10 mouse cellular contexts compared by ENCODE assay signal in the genomic region with DNA sequence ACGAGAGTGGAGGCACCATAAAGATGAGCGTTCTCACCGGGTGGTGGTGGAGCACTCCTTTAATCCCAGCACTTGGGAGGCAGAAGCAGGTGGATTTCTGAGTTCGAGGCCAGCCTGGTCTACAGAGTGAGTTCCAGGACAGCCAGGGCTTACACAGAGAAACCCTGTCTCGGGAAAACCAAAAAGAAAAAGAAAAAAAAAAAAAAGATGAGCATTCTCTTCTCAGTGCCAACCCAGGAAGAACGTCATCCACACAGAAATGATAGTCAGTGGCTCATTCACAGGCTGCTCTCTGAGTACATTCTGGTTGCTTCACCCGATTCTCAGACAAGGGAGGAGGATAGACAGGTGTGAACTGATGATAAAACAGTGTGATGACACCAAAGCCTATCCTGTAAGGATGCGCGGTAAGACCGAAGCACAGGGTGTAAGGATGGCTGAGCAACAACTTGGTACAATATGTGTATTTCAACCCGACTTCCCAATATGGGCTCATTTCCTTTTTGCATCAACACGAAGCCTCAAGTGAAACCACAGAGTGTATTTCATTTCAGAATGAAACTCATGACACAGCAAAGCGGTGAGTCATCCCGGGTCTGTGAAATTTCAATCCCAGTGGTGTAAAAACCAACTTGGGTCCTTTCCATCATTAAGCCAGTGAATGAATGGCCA.
DNase-seq lines count a peak whose midpoint lies in the region; ATAC-seq and TF ChIP-seq lines count a peak whose summit lies in the region.
"Had no signal": no experiment of that assay in that cellular context is flagged by ENCODE, and none has a peak within 500 bp of the region (broad histone marks: within the 10 kb centered on the region; RNA-seq: fewer than 3 reads in every experiment).

No protein-coding gene starts in this region.

- DNase-seq in embryonic facial prominence, embryonic 14.5 days (ENCODE audit: low spot score), result peak; percentile 21
- DNase-seq in embryonic facial prominence, embryonic 10.5 days (ENCODE audit: low spot score), result no peak
- DNase-seq in spleen, adult 2 months (ENCODE audit: low read depth in 1 of 2, low spot score in 2 of 2), result peak; percentile 13 to 43
- no peak for DNase-seq in spleen, postnatal 10 days (ENCODE audit: low spot score in 2 of 2)
- DNase-seq in gastrocnemius, adult 8-10 months (ENCODE audit: low spot score in 2 of 2), result no peak
- no peak for DNase-seq in layer of hippocampus, postnatal 25 days (ENCODE audit: extremely low spot score in 1 of 2, low spot score in 1 of 2)

- H3K27ac ChIP-seq in embryonic facial prominence, embryonic 14.5 days (replicated peaks; ENCODE audit: low read depth, low read length), result no peak overlapping the region
- no peak overlapping the region for H3K27ac ChIP-seq in embryonic facial prominence, embryonic 10.5 days (replicated peaks)
- peak overlapping the region; percentile 17; the same call in 1 of the 2 replicates for H3K27ac ChIP-seq in spleen, adult 2 months (ENCODE audit: insufficient read depth, low read length)
- H3K27ac ChIP-seq: heart, embryonic 15.5 days; liver, embryonic 15.5 days had no signal

- no peak for TF ChIP-seq POLR2A in spleen, adult 2 months (IDR thresholded peaks at IDR 0.05; ENCODE audit: low read depth, low read length)

- 83% methylated on average over 14 of the region's 14 CpGs for WGBS in embryonic facial prominence, embryonic 14.5 days
- 90% methylated on average over 14 of the region's 14 CpGs for WGBS in embryonic facial prominence, embryonic 10.5 days
- 25% methylated on average over 14 of the region's 14 CpGs for WGBS in spleen, adult 2 months

- no peaks in the 10 kb centered on the region; the same call in 1 of the 2 replicates for H3K4me1 ChIP-seq in embryonic facial prominence, embryonic 14.5 days (ENCODE audit: control insufficient read depth, insufficient read depth, low read length)
- H3K4me1 ChIP-seq in embryonic facial prominence, embryonic 10.5 days, result 0 out of 2 replicates have a peak, but pooled peaks cover 6% of the 10 kb centered on the region
- H3K4me1 ChIP-seq in spleen, adult 2 months (ENCODE audit: control insufficient read depth, insufficient read depth, insufficient read length), result peaks cover 10% of the 10 kb centered on the region
- H3K4me1 ChIP-seq: heart, embryonic 15.5 days; liver, embryonic 15.5 days had no signal

- no peak for TF ChIP-seq CTCF in spleen, adult 2 months (IDR thresholded peaks at IDR 0.05; ENCODE audit: extremely low read depth, insufficient read depth, insufficient read length, insufficient replicate concordance)

- H3K4me2 ChIP-seq in embryonic facial prominence, embryonic 14.5 days (ENCODE audit: low read depth, low read length), result no peak overlapping the region
- H3K4me2 ChIP-seq: heart, embryonic 15.5 days; liver, embryonic 15.5 days had no signal

- ATAC-seq in embryonic facial prominence, embryonic 14.5 days (ENCODE audit: low read depth), result no peak
- ATAC-seq in common myeloid progenitor, adult 5-6 weeks (replicated peaks; ENCODE audit: low read depth, poor library complexity, severe bottlenecking), result peak; percentile 89
- peak; percentile 94 for ATAC-seq in neutrophil, adult 5-6 weeks (ENCODE audit: extremely low read depth, insufficient number of reproducible peaks, low FRiP score, poor library complexity, severe bottlenecking)

- no peaks in the 10 kb centered on the region for H3K27me3 ChIP-seq in embryonic facial prominence, embryonic 14.5 days (replicated peaks; ENCODE audit: control insufficient read depth, insufficient read depth, low read length)
- no peaks in the 10 kb centered on the region for H3K27me3 ChIP-seq in embryonic facial prominence, embryonic 10.5 days (replicated peaks; ENCODE audit: low read depth, poor library complexity, severe bottlenecking)
- H3K27me3 ChIP-seq in spleen, adult 2 months (ENCODE audit: control insufficient read depth, insufficient read depth, low read length), result no peaks in the 10 kb centered on the region
- H3K27me3 ChIP-seq: heart, embryonic 15.5 days; liver, embryonic 15.5 days had no signal

- H3K9me3 ChIP-seq in embryonic facial prominence, embryonic 14.5 days (ENCODE audit: control insufficient read depth, low read length), result no peaks in the 10 kb centered on the region
- no peaks in the 10 kb centered on the region for H3K9me3 ChIP-seq in embryonic facial prominence, embryonic 10.5 days
- H3K9me3 ChIP-seq: heart, embryonic 15.5 days; liver, embryonic 15.5 days had no signal

- H3K36me3 ChIP-seq in embryonic facial prominence, embryonic 14.5 days (ENCODE audit: control insufficient read depth, insufficient read depth, low read length), result no peaks in the 10 kb centered on the region
- no peaks in the 10 kb centered on the region for H3K36me3 ChIP-seq in embryonic facial prominence, embryonic 10.5 days (replicated peaks)
- H3K36me3 ChIP-seq in spleen, adult 2 months (ENCODE audit: control insufficient read depth, insufficient read depth, low read length), result no peaks in the 10 kb centered on the region
- H3K36me3 ChIP-seq: heart, embryonic 15.5 days; liver, embryonic 15.5 days had no signal

- no peak overlapping the region for H3K9ac ChIP-seq in embryonic facial prominence, embryonic 14.5 days (ENCODE audit: low read depth, low read length)
- H3K9ac ChIP-seq: heart, embryonic 15.5 days; liver, embryonic 15.5 days had no signal

- H3K4me3 ChIP-seq in embryonic facial prominence, embryonic 14.5 days (ENCODE audit: low read depth, low read length), result no peak overlapping the region
- H3K4me3 ChIP-seq in embryonic facial prominence, embryonic 10.5 days, result no peak overlapping the region
- H3K4me3 ChIP-seq in spleen, adult 2 months (ENCODE audit: extremely low read depth, insufficient read depth, insufficient read length), result peak overlapping the region; percentile 31; the same call in 1 of the 2 replicates
- H3K4me3 ChIP-seq: heart, embryonic 15.5 days; liver, embryonic 15.5 days had no signal

Comparison
In these comparisons a context has a peak if more than half of its experiments do, and no peak if none do; other contexts are left out.
1. DNase-seq: peak in embryonic facial prominence, embryonic 14.5 days (single experiment) and spleen, adult 2 months (2 of 2); none in embryonic facial prominence, embryonic 10.5 days (single experiment), spleen, postnatal 10 days (0 of 2), gastrocnemius, adult 8-10 months (0 of 2) and layer of hippocampus, postnatal 25 days (0 of 2).